ENCODE assay signal across 21 mouse cellular contexts in the genomic region with DNA sequence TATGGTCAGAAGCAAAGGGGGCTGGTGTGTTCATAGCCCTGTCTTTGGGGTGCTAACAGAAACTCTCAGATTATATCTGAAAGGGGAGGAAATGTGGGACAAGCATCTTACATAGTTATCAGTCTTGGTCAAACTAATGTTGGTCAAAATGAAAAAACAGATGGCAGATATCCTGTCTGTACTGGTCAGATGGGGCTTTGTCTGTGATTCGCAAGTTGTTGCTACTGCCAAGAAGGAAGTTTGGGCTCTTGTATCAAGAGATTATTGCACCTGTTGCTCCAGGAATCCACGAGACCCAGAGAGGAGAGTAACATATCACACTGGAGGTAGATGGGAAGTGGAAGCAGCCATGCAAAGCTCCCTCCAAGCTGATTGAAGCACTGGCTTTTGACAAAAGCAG.
"Had no signal": no experiment of that assay in that cellular context is flagged by ENCODE, and none has a peak within 500 bp of the region (broad histone marks: within the 10 kb centered on the region; RNA-seq: fewer than 3 reads in every experiment).

No protein-coding gene starts in this region.

- H3K4me2 ChIP-seq: intestine, embryonic 15.5 days; kidney, embryonic 15.5 days; limb, embryonic 13.5 days; liver, embryonic 12.5 days; liver, embryonic 15.5 days; midbrain, embryonic 11.5 days; stomach, embryonic 15.5 days had no signal

- DNase-seq: kidney, adult 11 months; kidney, adult 8-10 months; kidney, postnatal 10 days; kidney, postnatal 36 days; liver; lung, adult 2 months; lung, postnatal 14 days; lung, postnatal 4 days; midbrain, embryonic 14.5 days; right cerebral cortex, postnatal 14 days; right cerebral cortex, postnatal 4 days; thymus, postnatal 25 days had no signal

- H3K36me3 ChIP-seq: intestine, embryonic 15.5 days; kidney, embryonic 15.5 days; limb, embryonic 10.5 days; limb, embryonic 13.5 days; liver, embryonic 12.5 days; liver, embryonic 15.5 days; stomach, embryonic 15.5 days had no signal

- H3K4me1 ChIP-seq: intestine, embryonic 15.5 days; kidney, embryonic 15.5 days; limb, embryonic 10.5 days; limb, embryonic 13.5 days; stomach, embryonic 15.5 days had no signal

- H3K27me3 ChIP-seq: intestine, embryonic 15.5 days; kidney, embryonic 15.5 days; limb, embryonic 13.5 days; liver, embryonic 12.5 days; liver, embryonic 15.5 days; megakaryocyte, embryonic 14.5 days; stomach, embryonic 15.5 days had no signal

- H3K9me3 ChIP-seq: intestine, embryonic 15.5 days; kidney, embryonic 15.5 days; limb, embryonic 10.5 days; limb, embryonic 13.5 days; liver, embryonic 12.5 days; liver, embryonic 15.5 days; megakaryocyte, embryonic 14.5 days; stomach, embryonic 15.5 days had no signal

- ATAC-seq: intestine, embryonic 15.5 days had no signal

- H3K9ac ChIP-seq: intestine, embryonic 15.5 days; kidney, embryonic 15.5 days; limb, embryonic 13.5 days; liver, embryonic 12.5 days; liver, embryonic 15.5 days; stomach, embryonic 15.5 days had no signal

- H3K27ac ChIP-seq: intestine, embryonic 15.5 days; kidney, embryonic 15.5 days; limb, embryonic 10.5 days; limb, embryonic 13.5 days; liver, embryonic 12.5 days; liver, embryonic 15.5 days; stomach, embryonic 15.5 days had no signal

- H3K4me3 ChIP-seq: intestine, embryonic 15.5 days; kidney, embryonic 15.5 days; limb, embryonic 10.5 days; limb, embryonic 13.5 days; liver, embryonic 12.5 days; liver, embryonic 15.5 days; megakaryocyte, embryonic 14.5 days; stomach, embryonic 15.5 days had no signal
